Mouse (Mus musculus) spleen, adult 18-20 months (tissue): Measurements from ENCODE around the gene Zfp746.
"Not testable (repeated sequence)": the region's sequence is repeated elsewhere in the genome, so short reads cannot be mapped to it uniquely, and the experiment has no call there.

ENCODE experiments used
- DNase-seq, 2 experiments: peaks; one replicate each; pipeline ENCODE4 v3.0.0; 2022; ENCODE audit warnings: mixed read lengths in 2 of 2

Gene Zfp746

DNA sequence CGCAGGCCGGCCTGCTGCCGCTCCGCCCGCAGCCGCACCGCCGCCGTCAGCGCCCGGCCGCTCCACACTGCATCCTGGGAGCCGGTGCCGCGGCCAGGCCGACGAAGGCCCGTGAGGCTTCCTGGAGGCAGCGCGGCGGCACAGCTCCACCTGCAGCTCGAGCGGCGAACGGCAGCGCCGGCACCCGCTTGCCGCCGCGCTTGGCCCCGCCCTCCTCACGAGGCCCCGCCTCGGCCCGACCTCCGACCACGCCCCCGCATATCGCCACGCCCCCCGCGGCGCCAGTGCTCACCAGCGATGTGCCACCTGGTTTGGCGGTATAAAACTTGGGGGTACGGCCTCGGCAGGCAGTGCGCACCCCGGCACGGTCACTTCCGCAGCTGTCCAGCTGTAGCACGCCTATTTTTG, at the start of gene Zfp746:
Gene Zfp746, minus strand, starts transcription at position 123 of the 408 bp plus-strand sequence.
- peak; percentile 89 to 96 for DNase-seq

DNA sequence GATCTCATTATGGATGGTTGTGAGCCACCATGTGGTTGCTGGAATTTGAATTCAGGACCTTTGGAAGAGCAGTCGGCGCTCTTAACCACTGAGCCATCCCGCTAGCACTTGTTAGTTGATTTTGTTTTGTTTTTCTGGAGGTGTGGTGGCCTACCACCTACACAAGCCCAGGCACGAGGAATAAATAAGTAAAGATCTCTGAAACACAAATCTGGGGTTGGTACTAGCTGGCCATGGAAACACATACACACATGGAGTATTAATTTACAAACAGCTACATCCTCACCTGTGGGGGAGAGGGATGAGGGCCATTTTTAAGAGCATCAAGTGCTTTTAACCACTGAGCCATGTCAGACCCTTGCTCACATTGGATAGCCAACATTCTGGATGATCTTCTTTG, 34.7 kb upstream of the Zfp746 start:
- DNase-seq = not testable (repeated sequence)

DNA sequence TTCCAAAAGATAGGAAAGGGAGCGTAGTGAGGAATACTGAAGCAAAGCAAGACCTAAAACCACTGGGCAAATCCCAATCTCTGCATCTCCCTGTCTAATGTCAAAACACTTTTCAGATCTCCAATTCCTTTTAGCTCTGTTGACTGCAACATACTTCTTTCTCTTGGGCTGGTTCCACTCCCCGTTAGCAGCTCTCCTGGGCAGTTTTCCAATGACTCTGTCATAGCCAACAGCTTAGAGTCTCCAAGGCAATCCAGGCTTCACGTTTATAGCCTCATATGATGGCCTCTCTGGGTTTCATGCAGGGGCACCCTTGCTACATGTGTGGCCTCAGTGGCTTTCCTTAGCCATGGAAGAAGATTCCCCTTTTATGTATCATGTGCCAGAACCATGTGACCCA, 29.6 kb upstream of the Zfp746 start:
- DNase-seq = no peak

DNA sequence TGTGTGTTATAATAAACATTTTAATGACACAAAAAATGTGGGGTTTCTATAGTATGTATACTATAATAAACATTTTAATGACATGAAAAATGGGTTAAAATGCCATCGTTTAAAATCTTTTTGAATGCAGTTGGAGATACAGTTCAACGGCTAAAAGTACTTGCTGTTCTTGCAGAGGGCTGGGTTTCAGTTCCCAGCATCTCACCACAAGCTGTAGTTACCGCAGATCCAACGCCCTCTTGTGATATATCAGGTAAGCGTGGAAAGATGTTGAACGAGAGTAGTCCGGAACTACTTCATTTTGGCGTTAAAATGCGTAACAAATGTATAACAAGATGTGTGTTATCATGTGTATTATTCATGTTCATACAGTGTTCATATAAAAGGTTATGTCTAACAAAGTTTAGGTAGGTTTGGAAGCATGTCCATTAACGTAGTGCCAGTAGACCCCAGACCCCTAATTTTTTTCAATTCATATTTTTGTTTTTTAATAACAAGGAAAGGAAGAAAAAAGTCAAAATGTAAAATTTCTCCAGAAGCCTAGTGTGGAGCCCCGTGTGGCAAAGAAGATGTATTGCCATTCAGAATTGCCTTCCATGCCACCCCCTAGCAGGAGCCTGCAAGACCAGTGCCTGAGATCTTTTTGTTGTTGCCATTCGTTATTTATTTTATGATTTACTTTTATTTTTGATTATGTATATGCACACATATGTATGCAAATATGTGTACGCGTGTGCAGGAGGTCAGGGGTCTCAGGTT, 743 bp upstream of the Zfp746 start:
- no peak for DNase-seq

DNA sequence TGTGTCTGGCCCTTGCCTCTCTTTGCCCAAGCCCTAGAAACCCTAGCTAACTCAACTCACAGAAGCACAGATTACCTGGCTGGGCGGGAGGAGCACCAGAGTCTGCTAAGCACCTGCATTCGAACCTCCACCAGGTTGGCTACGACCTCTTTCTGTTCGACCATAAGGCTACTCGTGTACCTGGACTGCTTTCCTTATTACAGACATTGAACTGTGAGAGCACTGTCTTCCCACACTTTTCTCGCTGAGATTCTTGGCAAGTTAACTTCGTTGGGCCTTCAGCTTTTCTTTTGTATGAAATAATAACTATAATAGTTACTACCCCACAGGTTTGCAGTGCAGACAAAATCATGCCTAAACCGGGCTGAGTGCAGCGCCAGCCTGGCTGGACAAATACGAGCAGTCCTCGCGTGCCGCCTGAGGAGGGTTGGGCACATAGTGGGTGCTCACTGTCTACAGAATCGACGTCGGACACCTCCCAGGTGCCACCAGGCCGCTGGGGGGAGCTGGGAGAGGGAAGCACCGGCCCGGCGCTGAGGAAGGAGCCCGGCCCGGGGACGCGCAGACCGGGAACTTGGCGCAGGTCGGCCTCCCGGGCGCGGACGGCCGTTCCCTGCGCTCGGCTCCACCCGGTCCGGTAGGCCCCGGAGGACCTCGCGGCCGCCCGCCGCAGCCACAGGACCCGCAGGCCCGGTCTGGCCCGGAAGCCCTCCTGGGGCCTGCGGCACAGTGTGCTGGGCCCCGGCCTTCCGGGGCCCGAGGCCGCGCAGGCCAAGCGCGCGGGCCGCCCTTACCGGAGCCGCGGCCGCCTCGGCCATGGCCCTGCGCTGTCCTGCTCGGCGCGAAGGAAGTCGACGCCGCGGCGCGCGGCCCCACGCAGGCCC, 630 bp downstream of the Zfp746 start:
- peak; percentile 69 to 75 for DNase-seq

DNA sequence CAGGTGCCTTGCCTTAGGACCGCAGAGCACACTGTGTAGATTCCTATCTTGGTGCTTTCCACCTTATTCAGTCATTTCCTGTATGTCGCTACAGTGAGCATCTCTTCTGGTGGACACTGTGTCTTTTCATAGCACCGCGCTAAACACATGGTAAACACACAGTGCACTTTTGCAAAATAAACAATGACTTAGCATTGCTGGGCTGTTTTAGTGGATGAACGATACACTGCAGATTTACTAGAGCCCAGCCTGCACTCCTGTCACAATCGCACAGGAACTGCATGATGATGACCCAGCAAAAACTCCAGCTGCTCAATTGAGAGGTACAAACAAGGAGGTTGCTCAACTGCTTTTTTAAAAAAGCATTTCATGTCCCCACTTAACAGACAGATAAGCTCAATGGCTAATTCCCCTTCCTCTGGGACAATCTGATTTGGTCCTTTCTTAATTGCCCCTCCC, 2.6 kb downstream of the Zfp746 start:
- no peak for DNase-seq

DNA sequence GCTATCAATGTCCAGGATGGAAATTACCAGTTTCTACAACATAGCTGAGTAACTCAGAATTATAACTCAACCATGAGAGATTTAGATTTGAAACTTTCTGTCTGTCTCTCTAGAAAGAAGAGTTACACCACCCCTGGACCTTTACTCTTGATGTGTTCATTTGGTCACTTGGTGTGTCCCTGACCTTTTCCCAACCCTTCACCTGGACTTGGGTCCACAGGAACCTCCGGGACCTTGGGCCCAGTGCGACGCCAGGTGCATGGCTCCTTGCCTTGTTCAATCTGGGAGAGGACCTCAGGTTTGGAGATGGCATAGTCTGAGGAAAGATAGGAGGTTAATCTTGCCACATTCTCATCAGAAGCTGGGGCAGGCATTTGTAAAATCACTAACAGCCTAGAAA, 4.4 kb downstream of the Zfp746 start:
- no peak for DNase-seq

DNA sequence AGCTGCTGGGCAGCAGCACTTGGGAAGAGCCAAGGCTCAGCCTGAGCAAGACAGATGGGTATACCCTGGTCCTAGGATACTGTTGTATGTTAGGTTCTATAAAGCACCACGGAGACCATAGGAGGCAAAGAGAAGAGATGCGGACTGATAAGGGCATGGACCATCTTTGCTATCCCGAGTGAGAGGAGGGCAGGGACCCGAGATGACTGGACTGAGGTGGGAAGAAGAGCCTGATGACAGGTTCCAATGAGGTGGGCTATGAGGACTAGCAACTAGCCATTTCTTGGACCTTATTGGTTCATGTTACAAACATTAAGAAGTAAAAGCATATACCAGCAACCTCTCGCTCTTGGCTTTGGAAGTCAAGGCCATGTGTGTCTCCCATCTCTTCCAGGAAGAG, 5.4 kb downstream of the Zfp746 start:
- DNase-seq = no peak

DNA sequence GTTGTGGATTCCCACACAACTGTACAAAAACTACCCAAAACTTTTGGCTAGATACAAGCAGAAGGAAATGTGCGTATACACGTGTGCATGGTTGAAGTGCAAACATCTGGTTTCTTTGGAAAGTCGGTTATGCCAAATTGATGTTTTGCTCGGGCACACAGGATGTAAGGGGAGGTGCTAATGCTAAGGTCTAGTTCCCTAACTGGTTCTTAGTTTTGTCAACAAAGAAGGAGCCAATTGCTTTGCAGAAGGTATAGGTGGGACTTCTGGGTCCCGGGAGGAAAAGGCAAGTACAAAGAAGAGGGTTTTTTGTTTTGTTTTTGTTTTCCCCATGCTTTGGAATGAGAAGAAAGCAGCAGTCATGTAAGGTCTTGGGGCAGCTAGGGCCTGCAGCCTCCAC, 13.1 kb downstream of the Zfp746 start:
- DNase-seq = no peak

DNA sequence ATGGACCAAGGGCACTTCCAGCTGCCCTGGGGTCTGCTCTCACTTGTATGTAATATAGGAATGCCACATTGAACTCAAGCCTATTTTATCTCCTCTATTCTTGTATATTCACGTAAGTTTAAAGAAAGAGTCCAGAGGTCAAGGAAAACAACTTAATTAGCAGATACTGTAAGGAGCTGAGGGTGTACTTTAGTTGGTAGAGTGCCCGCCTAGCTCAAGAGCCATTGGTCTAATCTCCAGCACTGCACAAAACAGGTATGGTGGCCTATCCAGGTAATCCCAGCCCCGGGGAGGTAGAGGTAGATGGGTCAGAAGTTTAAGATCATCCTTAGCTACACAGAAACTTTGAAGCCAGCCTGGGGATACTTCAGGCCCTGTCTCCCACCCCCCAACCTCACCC, 18.9 kb downstream of the Zfp746 start:
- DNase-seq = no peak

DNA sequence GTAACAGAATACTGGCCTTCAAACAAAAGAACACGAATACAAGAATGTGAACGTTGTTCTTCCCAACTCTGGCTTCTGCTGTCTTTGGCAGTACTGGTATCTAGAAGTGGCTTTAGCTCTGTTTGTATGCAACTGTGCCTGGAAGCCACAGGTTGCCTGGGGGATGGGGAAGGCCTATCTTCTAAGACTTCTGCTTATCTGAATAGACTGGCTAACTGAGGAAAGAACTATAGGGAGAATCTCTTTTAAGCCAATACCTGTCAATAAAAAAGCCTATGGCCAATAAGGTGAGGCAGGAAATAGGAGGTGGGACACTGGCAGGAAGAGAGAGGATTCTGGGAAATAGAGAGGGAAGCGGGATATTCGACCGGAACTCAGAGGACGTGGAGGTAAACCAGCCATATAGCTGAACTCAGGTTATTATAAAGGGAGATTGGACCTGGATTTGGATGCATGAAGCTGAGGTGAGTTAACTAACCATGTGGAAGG, 20.8 kb downstream of the Zfp746 start:
- DNase-seq = no peak

DNA sequence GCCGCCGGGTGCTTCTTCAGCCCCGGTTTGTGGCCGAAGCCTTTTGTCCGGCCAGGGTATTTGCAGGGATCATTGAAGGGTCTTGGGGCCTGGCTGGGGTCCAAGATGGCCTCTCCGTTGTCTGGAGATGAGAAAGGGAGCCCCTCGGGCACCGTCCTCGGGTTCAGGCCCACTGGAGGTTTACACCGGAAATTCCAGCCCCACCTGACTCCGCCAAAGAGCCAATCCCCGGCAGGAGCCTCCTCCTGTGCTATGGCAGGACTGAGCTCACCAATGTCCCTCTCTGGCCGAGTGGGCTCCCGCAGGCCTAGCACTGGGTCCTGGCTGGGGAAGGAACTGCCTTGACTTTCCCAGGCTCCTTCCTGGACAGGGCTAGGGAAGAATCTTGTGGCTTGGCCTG, 21.9 kb downstream of the Zfp746 start:
- no peak for DNase-seq

DNA sequence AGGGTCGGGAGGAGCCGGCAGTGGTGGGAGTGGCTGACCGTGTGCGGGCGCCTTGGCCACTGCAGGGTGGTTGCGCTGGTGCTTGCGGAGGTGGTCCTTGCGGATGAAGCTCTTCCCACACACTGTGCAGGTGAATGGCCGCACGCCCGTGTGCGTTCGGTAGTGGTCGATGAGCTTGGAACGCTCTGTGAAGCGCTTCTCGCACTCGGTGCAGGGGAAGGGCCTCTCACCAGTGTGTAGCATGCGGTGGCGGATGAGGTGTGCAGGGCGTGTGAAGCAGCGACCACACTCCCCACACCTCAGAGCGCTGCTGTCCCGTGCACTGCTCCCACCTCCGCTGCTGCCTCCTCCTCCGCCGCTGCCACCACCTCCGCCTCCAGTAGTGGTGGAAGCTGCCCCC, 22.5 kb downstream of the Zfp746 start:
- no peak for DNase-seq

DNA sequence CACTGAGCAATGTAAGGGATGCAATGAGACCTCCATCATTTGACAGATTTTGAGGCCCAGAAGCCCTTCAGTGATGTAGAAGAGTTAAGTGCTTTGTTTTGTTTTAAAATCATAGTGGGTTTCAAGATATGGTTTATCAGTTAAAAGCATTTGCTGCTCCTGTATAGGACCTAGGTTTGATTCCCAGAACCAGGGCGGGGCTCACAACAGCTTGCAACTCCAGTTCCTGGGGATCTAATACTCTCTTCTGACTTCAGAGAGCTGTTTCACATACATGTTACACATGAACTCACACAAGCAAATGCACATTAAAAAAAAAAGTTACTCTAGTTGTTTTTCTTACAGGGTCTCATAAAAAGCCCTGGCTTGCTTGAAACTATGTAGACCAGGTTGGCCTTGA, 25.5 kb downstream of the Zfp746 start:
- DNase-seq = no peak

DNA sequence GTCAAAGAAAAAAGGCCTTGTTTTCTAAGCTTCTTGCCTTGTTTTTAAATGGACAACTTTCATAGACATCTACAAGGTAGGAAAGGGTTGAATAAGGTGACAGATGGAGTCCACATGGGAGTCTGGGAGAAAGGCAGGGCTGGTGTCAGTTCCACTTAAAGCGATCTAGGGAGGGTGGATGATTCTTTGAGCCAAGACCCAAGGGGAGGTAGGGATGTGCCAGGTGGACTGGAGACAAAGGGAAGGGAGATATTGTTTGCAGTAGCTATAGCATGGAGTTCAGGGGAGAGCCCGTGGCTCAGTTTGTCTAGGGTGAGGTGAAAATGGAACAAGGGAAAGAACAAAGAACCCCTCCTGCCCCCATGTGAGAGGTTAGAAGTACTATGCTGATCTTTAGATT, 26.0 kb downstream of the Zfp746 start:
- no peak for DNase-seq

DNA sequence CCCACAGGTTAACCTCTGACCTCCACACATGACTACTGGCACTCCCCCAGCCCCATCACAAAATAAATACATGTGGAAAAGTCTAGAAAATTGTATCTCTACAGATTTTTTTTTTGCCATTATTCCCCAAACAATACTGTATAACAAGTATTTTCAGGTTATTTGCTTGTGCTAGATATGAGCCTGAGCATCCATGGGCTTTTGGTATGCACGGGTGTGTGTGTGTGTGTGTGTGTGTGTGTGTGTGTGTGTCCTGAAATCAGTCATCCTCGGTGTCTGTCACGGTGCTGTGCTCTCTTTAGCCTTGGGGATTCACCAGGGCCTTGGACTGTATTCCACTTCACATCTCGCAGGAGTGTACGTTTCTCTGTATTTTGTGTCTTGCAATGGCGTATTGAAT, 34.3 kb downstream of the Zfp746 start:
- no peak for DNase-seq

DNA sequence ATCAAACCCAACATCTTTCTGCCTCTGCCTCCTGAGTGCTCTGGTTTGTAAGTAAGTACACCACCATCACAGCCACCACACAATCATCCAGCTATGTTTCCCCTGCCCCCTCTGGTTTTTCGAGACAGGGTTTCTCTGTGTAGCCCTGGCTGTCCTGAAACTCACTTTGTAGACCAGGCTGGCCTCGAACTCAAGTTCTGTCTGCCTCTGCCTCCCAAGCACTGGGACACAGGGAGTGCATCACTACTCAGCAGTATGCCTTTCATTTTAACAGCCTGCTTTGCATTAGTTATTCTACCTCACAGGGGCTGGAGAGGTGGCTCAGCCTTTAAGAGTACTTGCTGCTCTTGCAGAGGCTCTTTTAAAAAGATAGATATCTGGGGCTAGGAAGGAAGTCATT, 34.7 kb downstream of the Zfp746 start:
- DNase-seq = no peak

DNA sequence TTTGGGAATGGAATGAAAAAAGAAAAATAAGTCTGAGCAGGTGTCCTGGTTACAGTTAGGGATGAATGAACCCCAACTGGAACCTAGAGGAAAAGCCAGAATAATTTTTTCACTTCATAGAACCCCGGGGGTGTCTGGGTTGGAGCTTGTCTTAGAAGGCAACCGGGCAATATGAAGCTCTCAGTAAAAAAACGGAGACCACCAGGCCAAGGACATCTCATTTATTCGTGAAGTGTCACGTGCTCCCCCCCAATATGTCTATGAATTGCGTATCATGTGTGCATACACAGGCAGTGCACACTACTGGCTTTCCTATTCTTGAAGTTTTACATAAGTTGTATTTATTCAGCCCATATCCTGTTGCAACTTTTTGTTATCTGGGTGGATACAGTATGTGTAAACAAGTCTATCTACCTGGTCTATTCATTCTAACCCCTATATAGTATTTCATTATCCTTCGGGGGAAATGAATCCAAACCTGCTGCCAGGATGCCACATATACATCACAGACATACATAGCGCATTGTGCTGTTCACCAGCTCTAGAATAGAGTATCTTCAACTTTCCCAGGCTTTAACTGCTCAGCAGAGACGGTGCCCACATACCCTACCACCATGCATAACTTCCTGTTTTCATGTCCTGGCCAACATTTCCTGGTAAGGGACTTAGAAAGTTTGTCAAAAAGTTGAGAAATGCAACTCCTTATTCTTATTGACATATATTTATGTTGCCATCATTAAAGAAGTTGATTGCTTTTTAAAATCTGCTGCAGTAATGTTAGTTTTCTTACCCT, 36.9 kb downstream of the Zfp746 start:
- no peak for DNase-seq

DNA sequence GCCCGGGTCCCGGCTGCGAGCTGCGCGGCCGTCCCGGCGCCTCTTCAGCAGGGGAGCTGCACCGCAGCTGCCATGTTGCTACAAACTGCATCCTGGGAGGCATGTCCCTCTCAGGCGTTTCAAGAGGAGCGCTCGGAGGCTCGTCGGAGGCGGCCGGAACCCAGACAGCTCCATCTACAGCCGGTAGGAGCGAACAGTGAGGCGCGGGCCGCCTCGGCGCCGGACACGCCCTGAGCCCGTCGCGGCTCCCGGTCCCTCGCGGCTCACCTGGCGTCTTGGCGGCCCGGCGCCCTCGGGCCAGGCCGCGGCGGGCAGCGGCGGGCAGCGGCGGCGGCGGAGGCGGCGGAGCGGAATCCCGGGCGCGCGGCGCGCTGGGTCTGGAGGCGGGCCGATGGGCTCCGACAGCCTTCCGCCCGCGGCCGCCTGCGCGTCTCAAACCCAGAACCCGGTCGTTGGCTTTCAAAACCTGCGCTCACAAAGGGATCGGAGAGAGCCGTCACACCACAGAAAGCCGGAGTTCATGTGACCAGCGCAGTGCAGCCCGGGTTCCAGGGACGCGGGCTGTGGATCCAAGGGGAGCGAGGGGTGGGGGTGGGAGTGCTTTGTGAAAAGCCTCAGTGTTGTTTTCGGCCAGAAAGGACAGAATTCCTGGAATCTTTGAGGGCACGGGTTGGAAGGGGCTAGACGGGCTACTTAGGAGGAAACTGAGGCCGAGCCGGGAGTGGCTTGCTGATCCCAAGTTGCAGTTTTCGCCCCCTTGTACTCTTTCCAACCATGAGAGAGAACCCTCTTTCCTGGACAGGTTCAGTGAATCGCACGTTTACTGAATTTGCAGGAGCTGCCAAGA, 37.7 kb downstream of the Zfp746 start, which contains the start of gene Zfp777:
Gene Zfp777, minus strand, starts transcription at position 486 of the 847 bp plus-strand sequence.
- DNase-seq = peak; percentile 73 to 76

DNA sequence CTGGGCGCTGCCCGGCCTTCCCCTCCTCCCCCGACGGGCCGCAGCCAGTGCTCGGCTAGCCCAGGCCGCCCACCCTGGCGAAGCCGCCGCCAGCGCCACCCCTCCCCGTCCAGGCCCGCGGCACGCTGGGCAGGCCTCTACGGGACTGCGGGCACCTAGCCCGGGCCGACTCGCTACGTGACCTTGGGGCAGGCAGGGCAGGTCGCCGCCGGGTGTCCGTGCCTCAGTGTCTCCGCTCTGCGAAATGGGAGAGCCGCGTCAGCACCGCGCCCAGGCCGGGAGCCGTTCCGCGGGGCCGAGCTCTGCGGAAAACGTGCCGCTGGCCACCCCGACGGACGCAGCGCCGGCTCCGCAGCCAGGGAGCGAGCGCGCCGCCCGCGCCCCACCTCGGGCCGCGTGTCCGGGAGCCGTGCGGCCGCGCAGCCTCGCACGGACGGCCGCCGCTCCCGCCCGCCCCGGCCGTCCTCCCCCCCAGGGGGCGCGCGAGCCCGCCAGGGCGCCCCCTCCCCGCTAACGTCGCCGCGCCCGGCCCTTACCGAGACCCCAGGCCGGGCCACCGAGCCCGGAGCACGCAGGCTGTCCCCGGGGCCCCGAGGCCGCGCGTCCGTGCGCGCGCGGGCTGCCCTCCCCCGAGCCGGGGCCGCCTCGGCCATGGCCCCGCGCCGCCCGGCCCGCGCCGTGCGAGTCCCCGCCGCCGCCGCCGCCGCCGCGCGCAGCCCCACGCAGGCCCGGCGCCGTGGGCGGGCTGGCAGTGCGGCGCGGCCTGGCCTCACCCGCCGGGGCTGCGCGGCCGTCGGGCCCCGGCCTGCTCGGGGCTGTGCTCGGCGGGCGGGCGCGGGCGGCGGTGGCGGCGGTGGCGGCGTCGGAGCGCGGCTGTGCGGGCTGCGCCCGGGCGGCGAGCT, 38.7 kb downstream of the Zfp746 start:
- DNase-seq = peak; percentile 30 to 43

DNA sequence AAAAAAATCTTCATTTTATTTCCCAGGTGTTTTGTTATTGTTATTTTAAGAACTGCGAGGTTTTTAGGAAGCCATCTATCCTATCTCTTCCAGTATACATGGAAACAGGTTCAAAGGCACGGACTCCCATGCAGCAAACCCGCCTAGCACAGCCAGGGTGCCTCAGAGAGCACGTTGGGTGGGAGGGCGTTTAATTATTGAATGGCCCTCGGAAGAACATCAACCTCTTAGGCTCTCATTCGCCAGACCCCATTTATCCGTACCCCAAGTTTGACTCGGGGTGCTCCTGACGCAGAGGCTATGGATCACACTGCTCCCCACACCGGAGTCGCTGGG, 39.3 kb downstream of the Zfp746 start:
- DNase-seq = no peak
